Mouse (Mus musculus) gastrocnemius, postnatal 4 days (tissue): Measurements from ENCODE around the gene Fbxw21. TPM values are rescaled to one million over a fixed set of nuclear protein-coding genes. Genes with fewer than 3 reads are reported as not detected.
"Not testable (repeated sequence)": the region's sequence is repeated elsewhere in the genome, so short reads cannot be mapped to it uniquely, and the experiment has no call there.

Experiments
- DNase-seq, 2 experiments: peaks; one replicate each; pipeline ENCODE4 v3.0.0; 2021 to 2022; ENCODE audit warnings: low spot score in 2 of 2, mixed read lengths in 2 of 2
- long read RNA-seq, 2 experiments: library from polyadenylated mRNA; stranded (forward); transcript quantifications; one replicate each; pipeline ENCODE4 v2.0.0; 2021
- total RNA-seq, 2 experiments: library from RNA; stranded (reverse); gene quantifications; 2 replicates each; pipeline ENCODE4 v1.2.3; 2021

The Fbxw21 gene
- total RNA-seq = not detected
- long read RNA-seq, experiment 1 = 0 reads
- long read RNA-seq, experiment 2 = 0 reads

DNA sequence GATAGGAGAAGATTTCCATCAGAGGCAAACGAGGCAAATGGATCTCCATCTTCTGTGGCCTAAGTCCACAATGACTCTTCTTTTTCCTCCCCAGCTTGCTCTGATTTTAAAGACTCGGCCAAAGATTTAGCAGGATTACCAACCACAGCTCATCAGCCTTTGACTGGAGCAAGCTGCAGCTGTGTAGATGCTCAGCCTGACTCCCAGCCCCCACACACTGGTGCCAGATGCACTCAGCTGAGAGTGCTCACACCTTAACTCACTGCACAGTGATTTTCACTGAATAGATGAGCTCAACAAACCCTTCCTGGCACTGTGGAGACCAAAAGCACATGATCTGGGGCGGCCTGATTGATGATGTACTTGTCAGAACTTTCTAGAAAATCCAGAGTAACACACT is at the start of gene Fbxw21:
Gene Fbxw21, minus strand, starts transcription at position 101 of the 400 bp plus-strand sequence.
- no peak for DNase-seq

DNA sequence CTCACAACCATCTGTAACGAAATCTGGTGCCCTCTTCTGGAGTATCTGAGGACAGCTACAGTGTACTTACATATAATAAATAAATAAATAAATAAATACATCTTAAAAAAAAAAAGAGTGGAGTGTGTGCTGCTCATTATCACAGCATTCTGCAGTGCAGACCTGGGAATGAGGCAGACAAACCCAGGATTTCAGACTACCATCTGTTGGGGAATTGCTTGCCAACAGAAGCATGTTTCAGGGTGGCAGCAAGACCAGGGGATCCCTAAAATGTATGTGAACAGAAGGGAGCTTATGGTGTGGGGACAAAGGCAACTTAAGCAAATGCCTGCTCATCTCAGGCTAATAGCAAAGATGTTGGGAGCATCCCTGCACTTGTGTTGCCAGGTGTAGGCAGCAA is 39.5 kb upstream of the Fbxw21 start:
- not testable (repeated sequence) for DNase-seq

DNA sequence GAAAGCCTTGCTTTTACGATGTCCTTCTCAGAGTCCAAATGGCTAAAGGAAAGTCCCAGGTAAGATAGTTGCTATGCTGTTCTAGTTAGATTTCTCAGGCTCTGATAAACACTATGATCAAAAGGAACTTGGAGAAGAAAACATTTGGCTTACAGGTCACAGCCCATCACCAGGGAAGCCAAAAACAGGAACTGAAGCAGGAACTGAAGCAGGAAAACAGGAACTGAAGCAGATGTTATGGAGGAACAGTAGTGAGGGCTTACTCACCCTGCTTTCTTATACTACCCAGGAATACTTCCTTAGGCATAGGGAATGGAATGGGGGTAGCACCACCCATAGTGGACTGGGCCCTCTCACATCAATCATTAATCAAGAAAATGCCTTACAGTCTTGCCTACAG is 38.5 kb upstream of the Fbxw21 start:
- DNase-seq = no peak

DNA sequence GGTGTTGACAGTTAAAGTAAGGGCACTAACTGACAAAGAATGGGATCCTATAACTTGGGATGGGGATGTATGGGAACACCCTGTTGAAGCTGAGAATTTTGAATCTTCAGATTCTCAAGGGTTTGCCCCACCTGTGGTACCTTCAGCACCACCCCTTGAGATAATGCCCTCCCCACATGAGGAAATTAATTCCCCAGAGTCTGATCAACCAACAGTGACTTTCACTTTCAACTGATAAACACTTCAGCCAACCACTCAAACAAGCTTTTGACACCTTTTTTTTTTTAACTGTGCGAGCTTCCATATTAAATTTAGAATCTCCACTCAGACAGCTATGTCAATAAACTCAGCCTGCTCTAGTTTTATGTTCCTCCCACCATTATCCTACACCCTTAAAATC is 37.5 kb upstream of the Fbxw21 start:
- DNase-seq = no peak

DNA sequence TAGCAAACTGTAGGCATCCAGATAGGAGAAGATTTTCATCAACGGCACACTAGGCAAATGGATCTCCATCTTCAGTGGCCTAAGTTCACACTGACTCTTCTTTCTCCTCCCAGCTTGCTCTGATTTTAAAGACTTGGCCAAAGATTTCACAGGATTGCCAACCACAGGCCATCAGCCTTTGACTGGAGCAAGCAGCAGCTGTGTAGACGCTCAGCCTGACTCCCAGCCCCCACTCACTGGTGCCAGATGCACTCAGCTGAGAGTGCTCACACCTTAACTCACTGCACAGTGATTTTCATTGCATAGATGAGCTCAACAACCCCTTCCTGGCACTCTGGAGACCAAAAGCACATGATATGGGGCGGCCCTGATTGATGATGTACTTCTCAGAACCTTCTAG is 34.0 kb upstream of the Fbxw21 start, which contains the start of gene Fbxw13:
Gene Fbxw13, minus strand, starts transcription at position 101 of the 400 bp plus-strand sequence.
- not testable (repeated sequence) for DNase-seq

DNA sequence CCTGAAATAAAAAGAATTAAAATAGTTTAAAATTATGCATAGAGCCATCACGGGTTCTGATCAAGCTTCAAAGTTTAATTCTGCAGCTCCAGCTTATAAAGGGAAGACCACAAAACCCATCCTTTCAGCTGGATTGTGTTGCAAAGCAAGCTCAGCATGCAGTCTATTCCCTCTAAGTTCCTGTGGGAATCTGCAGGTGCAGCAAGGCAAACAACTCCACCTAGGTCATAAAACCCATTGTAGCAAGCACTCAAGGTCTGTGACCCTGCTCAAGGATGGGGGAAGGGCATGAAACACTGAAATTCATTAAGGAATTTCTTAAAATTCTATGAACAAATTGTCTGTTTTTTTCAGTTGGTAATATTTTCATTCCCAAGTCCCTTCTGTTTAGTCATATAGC is 15.4 kb upstream of the Fbxw21 start:
- no peak for DNase-seq

DNA sequence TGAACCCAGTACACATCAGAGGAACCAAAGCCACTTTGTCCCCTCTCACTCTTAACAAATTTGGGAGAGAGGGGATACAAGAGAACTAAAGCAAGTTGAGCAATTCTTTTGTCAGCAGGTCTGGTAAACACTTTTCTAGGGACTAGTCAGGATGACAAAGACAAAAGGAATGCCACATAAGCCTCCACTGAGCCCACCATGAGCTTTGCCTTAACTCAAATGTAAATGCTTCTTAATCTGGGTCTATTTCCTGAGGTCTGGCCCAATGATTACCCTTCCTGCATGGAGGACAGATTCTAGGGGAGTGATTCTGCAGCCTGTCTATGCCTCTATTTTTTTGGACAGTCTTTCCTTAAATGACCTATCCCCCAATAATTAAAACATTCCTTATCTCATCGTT is 14.5 kb upstream of the Fbxw21 start:
- no peak for DNase-seq

DNA sequence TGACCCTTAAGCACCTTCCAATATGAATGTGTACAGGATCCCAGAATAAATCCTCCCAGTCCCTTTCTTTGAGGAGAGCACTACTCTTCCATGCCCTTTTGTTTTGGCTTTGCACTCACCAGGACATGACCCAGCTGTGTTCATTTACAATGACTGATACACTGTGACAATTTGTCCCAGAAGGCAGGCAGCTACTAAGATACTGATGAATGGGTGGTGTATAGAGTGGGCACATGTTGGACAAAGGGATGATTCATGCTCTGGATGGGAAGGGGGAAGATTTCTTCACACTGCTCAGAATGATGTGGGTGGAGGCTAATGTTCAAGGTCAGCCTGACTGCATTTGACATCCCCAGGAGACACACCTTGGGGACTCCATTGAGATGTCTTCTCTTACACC is 5.5 kb upstream of the Fbxw21 start:
- DNase-seq = no peak

DNA sequence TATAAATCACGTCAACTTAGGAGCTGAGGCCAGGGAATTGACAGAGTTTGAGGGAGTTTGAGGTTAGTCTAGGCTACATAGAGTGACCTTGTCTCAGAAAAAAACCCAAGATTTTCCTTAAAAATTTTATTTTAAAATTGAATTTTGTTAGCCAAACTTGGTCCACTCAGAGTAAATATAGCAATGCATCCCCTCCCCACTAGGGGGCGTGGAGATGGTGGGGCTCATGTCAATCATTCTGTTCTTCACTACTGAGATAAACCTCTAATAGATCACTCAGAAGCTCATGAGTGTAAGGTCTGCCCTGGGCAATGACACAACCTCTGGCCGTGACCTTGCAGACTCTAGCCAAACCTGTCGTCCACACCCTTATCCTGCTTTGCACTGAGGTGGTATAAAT is 21.4 kb downstream of the Fbxw21 start:
- not testable (repeated sequence) for DNase-seq

DNA sequence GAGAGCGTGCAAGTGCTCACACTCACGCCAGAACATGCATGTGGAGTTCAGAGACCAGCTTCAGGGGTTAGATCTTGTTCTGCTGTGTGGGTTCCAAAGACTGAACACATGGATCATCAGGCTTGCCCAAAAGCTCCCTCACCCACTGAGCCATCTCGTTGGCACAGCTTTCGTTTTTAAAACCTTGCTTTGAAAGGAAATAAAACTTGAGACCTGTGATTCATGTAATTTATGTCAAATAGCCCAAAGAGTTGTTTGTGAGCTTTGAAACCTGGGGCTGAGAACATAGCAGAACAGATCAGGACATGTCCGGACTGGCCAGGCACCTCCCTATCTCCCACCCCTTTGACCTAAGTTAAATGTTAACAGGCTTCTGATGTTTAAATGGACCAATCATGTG is 31.8 kb downstream of the Fbxw21 start:
- DNase-seq = no peak

DNA sequence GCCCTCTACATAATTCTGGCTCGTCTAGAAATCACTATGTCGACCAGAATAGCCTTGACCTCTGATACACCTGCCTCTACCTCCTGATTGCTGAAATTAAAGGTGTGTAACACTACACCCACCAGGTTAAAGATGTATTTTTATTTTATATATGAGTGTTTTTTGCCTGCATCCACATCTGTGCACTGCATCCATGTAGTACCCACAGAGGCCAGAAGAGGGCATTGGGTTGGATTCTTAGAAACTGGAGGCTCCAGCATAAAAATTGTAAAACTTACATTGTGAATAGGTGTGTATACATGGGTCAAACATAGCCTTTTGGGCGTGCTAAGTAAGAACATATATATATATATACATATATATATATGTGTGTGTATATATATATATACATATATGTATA is 33.6 kb downstream of the Fbxw21 start:
- DNase-seq = no peak

DNA sequence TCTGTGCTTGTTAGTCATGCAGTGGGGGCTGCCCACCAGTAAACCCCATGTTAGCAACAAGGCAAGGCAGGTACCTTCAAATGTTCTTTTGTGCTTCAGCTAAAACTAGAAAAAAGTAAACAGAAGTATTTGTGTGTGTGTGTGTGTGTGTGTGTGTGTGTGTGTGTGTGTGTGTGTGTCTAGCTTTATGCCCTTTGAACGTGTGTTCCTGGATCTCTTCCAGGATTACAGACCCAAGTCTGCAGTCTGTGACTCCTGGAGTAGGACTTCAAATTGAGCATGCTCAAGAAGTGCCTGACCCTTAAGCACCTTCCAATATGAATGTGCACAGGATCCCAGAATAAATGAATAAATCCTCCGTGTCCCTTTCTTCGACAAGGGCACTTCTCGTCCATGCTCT is 34.8 kb downstream of the Fbxw21 start:
- DNase-seq = no peak

DNA sequence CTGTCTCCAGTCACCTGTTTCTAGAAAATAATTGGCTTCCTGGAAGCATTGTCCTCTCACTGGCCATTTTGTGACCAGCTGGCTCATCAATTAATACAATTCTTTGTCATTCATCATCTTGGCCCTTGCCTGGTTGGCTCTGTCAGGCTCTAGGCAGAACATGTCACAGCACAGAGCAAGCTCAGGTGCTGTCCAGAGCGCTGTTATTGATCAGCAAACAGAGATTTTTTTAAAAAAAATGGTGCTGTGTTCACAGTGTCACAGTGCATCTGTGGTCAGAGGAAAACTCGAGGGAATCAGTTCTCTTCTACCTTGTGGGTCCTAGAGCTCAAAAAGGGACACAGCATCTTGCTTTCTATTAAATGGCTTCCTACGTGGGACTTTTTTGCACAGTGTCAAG is 36.4 kb downstream of the Fbxw21 start:
- DNase-seq = no peak

DNA sequence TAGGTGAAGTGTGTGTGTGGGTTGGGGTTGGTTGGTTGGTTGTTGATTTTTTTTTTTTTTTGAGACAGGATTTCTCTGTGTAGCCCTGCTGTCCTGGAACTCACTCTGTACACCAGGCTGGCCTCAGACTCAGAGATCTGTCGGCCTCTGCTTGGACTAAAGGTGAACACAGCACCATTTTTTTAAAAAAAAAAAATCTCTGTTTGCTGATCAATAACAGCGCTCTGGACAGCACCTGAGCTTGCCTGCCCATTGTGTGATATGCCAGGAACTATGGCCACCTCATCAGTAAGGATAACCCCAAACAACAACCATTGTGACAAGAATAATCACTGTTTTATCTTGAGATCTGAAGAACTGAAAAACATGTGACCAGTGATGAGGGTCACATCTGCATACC is 36.8 kb downstream of the Fbxw21 start:
- no peak for DNase-seq

DNA sequence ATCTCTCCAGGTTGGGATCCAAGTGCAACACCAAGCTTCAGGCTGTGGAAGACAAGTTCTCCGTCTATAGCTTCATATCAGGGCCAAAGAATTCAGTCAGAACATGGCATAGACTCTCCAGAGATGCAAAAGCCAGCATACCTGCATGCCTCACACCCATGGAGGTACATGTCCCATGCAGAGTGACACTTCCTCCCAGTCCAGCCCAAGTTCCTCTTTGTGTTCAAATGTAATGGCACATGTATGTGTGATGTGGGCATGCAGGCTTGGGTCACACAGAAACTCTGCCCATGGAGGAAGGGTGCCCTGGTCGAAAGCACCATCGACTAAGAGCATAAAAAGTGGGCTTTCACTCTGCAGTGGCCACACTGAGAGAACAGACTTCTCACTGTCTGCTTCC is 37.7 kb downstream of the Fbxw21 start:
- no peak for DNase-seq

DNA sequence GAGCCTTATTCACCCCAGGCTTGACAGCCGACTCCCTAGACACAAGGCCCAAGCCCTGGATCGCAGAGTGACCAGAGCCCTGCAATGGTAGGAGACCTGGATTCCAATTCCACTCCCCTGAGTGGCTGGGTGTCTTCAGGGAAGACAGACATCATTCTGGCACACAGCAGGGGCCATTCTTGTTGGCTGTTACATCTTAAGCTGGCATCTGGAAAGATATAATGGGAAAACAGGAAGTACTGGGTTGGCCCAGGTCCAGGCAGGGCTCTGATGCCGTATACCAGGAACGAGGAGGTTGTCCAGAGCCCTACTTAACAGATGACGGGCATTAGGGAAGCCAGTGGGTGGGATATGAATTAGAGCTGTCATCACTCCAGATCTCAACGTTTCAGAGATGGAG is 38.6 kb downstream of the Fbxw21 start:
- DNase-seq = no peak

DNA sequence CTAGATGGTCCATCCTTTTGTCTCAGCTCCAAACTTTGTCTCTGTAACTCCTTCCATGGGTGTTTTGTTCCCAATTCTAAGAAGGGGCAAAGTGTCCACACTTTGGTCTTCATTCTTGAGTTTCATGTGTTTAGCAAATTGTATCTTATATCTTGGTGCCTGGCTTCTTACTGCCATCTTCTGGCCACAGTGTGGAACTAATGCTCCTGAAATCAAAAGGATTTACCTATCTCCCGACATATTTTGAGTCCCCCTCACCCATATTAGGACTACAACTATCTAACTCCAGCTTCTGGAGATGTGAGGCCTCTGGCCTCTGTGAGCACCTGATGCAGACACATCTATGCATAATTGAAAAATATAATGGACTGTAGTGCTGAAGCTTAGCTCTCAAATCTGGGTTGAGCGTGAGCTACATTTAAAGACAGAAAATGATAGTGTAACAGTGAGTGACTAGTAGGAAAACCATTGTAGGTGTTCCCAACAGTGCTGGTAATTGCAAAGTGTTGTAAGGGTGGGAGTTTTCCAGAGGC is 39.2 kb downstream of the Fbxw21 start:
- DNase-seq = no peak

DNA sequence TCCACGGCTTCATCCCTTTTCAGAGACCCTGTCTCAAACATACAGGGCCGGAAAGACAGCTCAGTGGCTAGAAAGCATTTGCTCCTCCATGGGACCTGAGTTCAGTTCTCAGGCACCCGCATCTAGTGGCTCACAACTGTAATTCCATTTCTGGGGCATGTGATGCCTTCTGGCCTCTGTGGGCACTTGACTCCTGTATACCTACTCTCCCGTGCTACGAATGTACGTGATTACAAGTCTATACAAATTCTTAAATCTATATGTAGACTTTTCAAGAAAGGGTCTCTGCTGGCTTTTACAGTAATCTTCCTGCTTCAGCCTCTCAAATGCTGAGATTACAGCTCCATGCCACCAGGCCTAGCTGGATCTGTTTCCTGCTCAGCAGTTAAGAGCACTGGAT is 40.9 kb downstream of the Fbxw21 start:
- DNase-seq = no peak

DNA sequence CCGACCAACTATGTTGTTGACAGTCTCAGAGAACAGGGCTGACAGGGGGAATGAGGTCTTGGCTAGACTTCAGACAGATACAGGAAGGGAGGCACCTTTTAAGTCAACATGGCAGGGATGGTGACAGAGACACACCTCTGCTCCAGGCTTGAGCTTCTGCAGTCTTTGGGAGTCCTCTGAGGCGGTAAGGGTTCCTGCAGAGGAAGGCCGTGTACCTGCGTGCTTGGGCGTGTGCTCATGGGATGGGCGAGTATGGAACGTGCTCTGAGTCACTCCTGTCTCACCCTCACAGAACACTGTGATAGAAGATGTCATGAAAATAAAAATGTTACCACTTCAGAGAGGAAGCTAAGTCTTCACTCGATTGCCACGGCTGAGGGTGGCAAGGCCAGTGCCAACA is 42.3 kb downstream of the Fbxw21 start:
- DNase-seq = no peak

DNA sequence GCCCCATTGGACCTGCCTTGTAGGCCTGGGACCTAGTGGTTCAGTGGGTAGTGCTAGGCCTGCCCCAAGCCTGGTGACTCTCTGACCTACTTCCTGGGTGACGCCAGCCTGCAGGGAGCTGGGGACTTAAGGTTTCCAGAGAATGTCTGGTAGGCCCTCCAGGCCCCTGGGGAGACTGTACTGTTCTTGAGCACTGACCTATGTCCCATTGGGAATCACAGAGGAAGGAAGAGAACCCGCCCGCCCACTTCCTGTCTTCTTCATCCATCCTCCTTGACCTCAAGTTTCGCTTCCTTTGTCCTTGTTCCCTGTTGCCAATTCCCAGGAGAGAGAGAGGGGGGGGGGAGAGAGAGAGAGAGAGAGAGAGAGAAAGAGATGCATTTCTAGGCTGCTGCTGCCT is 43.7 kb downstream of the Fbxw21 start:
- DNase-seq = no peak

DNA sequence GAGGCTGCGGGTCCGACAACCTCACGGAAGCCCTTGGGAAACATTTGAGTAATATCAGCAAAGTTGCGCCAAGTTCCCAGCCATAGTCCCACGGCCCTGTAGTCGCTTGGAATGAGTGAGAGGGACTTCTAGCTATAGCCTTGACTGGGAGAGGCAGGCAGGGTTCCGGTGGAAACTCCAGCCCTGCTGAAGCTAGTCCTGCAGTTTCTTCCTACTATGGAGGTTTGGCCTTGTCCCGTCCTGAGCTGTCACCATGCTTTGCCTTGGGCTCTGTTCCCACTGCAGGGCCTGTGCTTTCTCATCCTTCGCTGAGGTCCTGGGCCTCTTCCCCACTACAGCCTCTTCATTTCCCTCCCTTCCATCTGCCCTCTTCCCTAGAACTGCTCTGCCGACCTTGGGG is 45.6 kb downstream of the Fbxw21 start:
- no peak for DNase-seq

DNA sequence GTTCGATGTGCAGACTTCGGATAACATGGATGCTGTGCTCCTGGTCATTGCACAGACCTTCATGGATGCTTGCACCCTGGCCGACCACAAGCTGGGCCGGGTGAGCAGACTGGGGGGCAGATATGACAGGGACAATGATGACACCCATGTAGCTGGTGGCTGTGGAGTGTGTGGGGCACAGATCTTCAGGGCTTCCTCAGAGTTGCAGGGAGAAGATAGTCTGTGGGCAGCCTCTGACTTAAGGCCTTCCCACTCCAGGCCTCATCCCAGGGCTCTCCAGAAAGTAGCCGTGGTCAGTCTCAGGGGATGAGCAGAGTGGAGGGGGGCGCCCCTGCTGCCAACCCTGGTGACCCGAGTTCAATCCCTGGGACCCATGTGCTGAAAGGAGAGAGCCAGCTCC is 47.0 kb downstream of the Fbxw21 start:
- DNase-seq = peak in 1 of 2 experiments; percentile 10

DNA sequence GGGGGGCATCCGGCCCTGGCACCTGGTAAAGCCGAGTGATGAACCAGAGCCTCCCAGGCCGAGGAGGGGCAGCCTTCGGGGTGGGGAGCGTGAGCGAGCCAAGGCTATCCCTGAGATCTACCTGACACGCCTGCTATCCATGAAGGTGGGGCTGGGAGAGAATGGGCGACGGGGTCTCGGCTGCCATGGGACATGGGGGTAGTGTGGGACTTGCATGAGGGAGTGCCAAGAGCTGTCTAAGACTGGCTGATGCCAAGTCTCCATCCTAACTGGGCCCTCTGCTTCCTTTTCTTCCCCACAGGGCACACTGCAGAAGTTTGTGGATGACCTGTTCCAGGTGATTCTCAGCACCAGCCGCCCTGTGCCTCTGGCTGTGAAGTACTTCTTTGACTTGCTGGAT is 47.6 kb downstream of the Fbxw21 start:
- DNase-seq = no peak

DNA sequence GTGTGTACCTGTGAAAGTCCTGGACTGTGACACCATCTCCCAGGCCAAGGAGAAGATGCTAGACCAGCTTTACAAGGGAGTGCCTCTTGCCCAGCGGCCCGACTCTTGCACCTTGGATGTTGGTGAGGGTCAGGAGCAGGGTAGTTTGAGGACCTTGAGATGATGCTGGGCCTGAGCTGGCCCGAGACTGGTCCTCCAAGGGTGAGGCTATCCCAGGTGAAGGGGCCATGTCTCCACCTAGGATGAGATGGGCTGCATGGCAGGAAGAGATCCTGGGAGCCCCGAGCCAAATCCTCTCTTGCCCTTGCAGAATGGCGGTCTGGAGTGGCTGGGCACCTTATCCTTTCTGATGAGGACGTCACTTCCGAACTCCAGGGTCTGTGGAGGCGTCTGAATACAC is 48.5 kb downstream of the Fbxw21 start:
- DNase-seq = no peak
